In genomic region chr12:86946862-86947574, GRCm38 (mm10) we compare ENCODE assay signal across 8 mouse cellular contexts. TPM values are rescaled to one million over a fixed set of nuclear protein-coding genes. Genes with fewer than 3 reads are reported as not detected.
DNase-seq lines count a peak whose midpoint lies in the region; ATAC-seq and TF ChIP-seq lines count a peak whose summit lies in the region.

Gene Cipc, plus strand, starts transcription at chr12:86947043.

- peak within 1 kb of the TSS; percentile 91 for H3K9ac ChIP-seq in forebrain, embryonic 12.5 days
- peak within 1 kb of the TSS; percentile 91 for H3K9ac ChIP-seq in heart, postnatal 0 days (replicated peaks; ENCODE audit: low read depth, low read length)
- peak within 1 kb of the TSS; percentile 85 for H3K9ac ChIP-seq in liver, embryonic 16.5 days (ENCODE audit: low read depth, low read length)
- peak within 1 kb of the TSS; percentile 97 for H3K9ac ChIP-seq in neural tube, embryonic 13.5 days

- DNase-seq in c-Kit-positive CD71-positive TER-119-positive erythroid progenitor cells, embryonic 14.5 days (ENCODE audit: low spot score), result peak; percentile 96
- peak; percentile 99 for DNase-seq in heart, postnatal 0 days (ENCODE audit: low spot score)
- peak; percentile 97 to 99 for DNase-seq in kidney, postnatal 4 days

- peaks cover 73% of the 10 kb centered on the region for H3K4me1 ChIP-seq in E14TG2a.4 (replicated peaks; ENCODE audit: low read depth, low read length)
- H3K4me1 ChIP-seq in forebrain, embryonic 12.5 days, result peaks cover 57% of the 10 kb centered on the region
- peaks cover 29% of the 10 kb centered on the region for H3K4me1 ChIP-seq in heart, postnatal 0 days (ENCODE audit: control insufficient read depth, insufficient read depth)
- peaks cover 23% of the 10 kb centered on the region for H3K4me1 ChIP-seq in liver, embryonic 16.5 days (ENCODE audit: control insufficient read depth, low read depth, low read length)
- peaks cover 60% of the 10 kb centered on the region for H3K4me1 ChIP-seq in neural tube, embryonic 13.5 days (replicated peaks)
- peaks cover 6% of the 10 kb centered on the region for H3K4me1 ChIP-seq in testis, adult 2 months (ENCODE audit: control insufficient read depth, insufficient read depth, low read length)

- peak within 1 kb of the TSS; percentile 92 for H3K4me3 ChIP-seq in E14TG2a.4 (replicated peaks; ENCODE audit: low read length)
- H3K4me3 ChIP-seq in forebrain, embryonic 12.5 days (replicated peaks), result peak within 1 kb of the TSS; percentile 64
- H3K4me3 ChIP-seq in heart, postnatal 0 days (ENCODE audit: low read depth, low read length), result peak within 1 kb of the TSS; percentile 82
- peak within 1 kb of the TSS; percentile 86 for H3K4me3 ChIP-seq in liver, embryonic 16.5 days (ENCODE audit: low read depth, low read length)
- H3K4me3 ChIP-seq in neural tube, embryonic 13.5 days, result peak within 1 kb of the TSS; percentile 70
- peak within 1 kb of the TSS; percentile 95 for H3K4me3 ChIP-seq in testis, adult 2 months (ENCODE audit: control insufficient read depth, low read depth, low read length)

- no peaks in the 10 kb centered on the region for H3K9me3 ChIP-seq in E14TG2a.4 (ENCODE audit: low read length)
- no peaks in the 10 kb centered on the region for H3K9me3 ChIP-seq in forebrain, embryonic 12.5 days
- no peaks in the 10 kb centered on the region for H3K9me3 ChIP-seq in heart, postnatal 0 days (replicated peaks; ENCODE audit: control insufficient read depth, low read length)
- H3K9me3 ChIP-seq in liver, embryonic 16.5 days (replicated peaks; ENCODE audit: control insufficient read depth, low read length), result no peaks in the 10 kb centered on the region
- H3K9me3 ChIP-seq in neural tube, embryonic 13.5 days, result no peaks in the 10 kb centered on the region

- peak within 1 kb of the TSS; percentile 99 for H3K27ac ChIP-seq in forebrain, embryonic 12.5 days
- H3K27ac ChIP-seq in heart, postnatal 0 days (ENCODE audit: low read depth), result peak within 1 kb of the TSS; percentile 100
- peak within 1 kb of the TSS; percentile 98 for H3K27ac ChIP-seq in liver, embryonic 16.5 days (ENCODE audit: low read length)
- peak within 1 kb of the TSS; percentile 100 for H3K27ac ChIP-seq in neural tube, embryonic 13.5 days (replicated peaks)
- H3K27ac ChIP-seq in testis, adult 2 months (ENCODE audit: control insufficient read depth, insufficient read depth, low read depth, low read length), result peak within 1 kb of the TSS; percentile 98

- under 1% methylated on average over 64 of the region's 64 CpGs for WGBS in forebrain, embryonic 12.5 days
- under 1% methylated on average over 64 of the region's 64 CpGs for WGBS in heart, postnatal 0 days
- WGBS in liver, embryonic 16.5 days (ENCODE audit: insufficient replicate concordance), result under 1% methylated on average over 64 of the region's 64 CpGs
- WGBS in neural tube, embryonic 13.5 days, result under 1% methylated on average over 64 of the region's 64 CpGs

- no peaks in the 10 kb centered on the region for H3K27me3 ChIP-seq in E14TG2a.4 (ENCODE audit: insufficient read depth, low read length)
- no peaks in the 10 kb centered on the region for H3K27me3 ChIP-seq in forebrain, embryonic 12.5 days
- H3K27me3 ChIP-seq in heart, postnatal 0 days (ENCODE audit: control insufficient read depth, insufficient read depth, low read length), result no peaks in the 10 kb centered on the region
- H3K27me3 ChIP-seq in liver, embryonic 16.5 days (ENCODE audit: control insufficient read depth, insufficient read depth, low read depth, low read length), result peaks cover 4% of the 10 kb centered on the region
- no peaks in the 10 kb centered on the region for H3K27me3 ChIP-seq in neural tube, embryonic 13.5 days
- H3K27me3 ChIP-seq in testis, adult 2 months (ENCODE audit: control insufficient read depth, insufficient read depth, low read length), result no peaks in the 10 kb centered on the region

- H3K36me3 ChIP-seq in E14TG2a.4 (ENCODE audit: insufficient read depth, low read length), result peaks cover 22% of the 10 kb centered on the region
- H3K36me3 ChIP-seq in forebrain, embryonic 12.5 days (replicated peaks), result peaks cover 4% of the 10 kb centered on the region; the same call in 1 of the 2 replicates
- no peaks in the 10 kb centered on the region for H3K36me3 ChIP-seq in heart, postnatal 0 days (replicated peaks; ENCODE audit: control insufficient read depth, insufficient read depth, low read length)
- no peaks in the 10 kb centered on the region for H3K36me3 ChIP-seq in liver, embryonic 16.5 days (ENCODE audit: control insufficient read depth, insufficient read depth)
- no peaks in the 10 kb centered on the region for H3K36me3 ChIP-seq in neural tube, embryonic 13.5 days
- H3K36me3 ChIP-seq in testis, adult 2 months (ENCODE audit: control insufficient read depth, insufficient read depth, low read length), result no peaks in the 10 kb centered on the region

- no peak for TF ChIP-seq CTCF in E14TG2a.4 (conservative IDR thresholded peaks at IDR 0.05; ENCODE audit: low read length)
- no peak for TF ChIP-seq CTCF in heart, postnatal 0 days (IDR thresholded peaks at IDR 0.05; ENCODE audit: low read depth)
- no peak for TF ChIP-seq CTCF in testis, adult 2 months (IDR thresholded peaks at IDR 0.05; ENCODE audit: control insufficient read depth, insufficient read depth, insufficient replicate concordance, low read depth, low read length)

- peak; percentile 85 for TF ChIP-seq EP300 in heart, postnatal 0 days (IDR thresholded peaks at IDR 0.05; ENCODE audit: low read depth)

- H3K4me2 ChIP-seq in forebrain, embryonic 12.5 days, result peak within 1 kb of the TSS; percentile 94
- peak within 1 kb of the TSS; percentile 96 for H3K4me2 ChIP-seq in heart, postnatal 0 days (ENCODE audit: low read depth, low read length)
- peak within 1 kb of the TSS; percentile 86 for H3K4me2 ChIP-seq in liver, embryonic 16.5 days (ENCODE audit: low read depth, low read length)
- H3K4me2 ChIP-seq in neural tube, embryonic 13.5 days, result peak within 1 kb of the TSS; percentile 80

- peak; percentile 98 for TF ChIP-seq POLR2A in testis, adult 2 months (IDR thresholded peaks at IDR 0.05; ENCODE audit: control insufficient read depth, low read depth, low read length)

- peak; percentile 97 for ATAC-seq in forebrain, embryonic 12.5 days (ENCODE audit: low FRiP score)
- ATAC-seq in heart, postnatal 0 days (ENCODE audit: insufficient read depth, low read depth), result peak; percentile 97
- peak; percentile 97 for ATAC-seq in liver, embryonic 16.5 days (ENCODE audit: low read depth)
- peak; percentile 97 for ATAC-seq in neural tube, embryonic 13.5 days (ENCODE audit: low read depth)

RNA-seq across cellular contexts. Expression of gene Cipc, which starts in this region (rescaled TPM):
- polyA plus RNA-seq in forebrain, embryonic 12.5 days (2016; fragmentation: Nextera tagmentation; extraction: Ambion mirVana), result 49.5 and 51.4 TPM in 2 replicates
- total RNA-seq in heart, postnatal 0 days (2014; rRNA removed; ENCODE audit: low replicate concordance), result 26.2 and 41.6 TPM in 2 replicates
- polyA plus RNA-seq in heart, postnatal 0 days (2015; fragmentation: Nextera tagmentation; extraction: Ambion mirVana), result 18.7 and 20.9 TPM in 2 replicates
- polyA plus RNA-seq in liver, embryonic 16.5 days (2015; fragmentation: Nextera tagmentation; extraction: Ambion mirVana), result 7.8 and 7.9 TPM in 2 replicates
- 39.2 and 45.6 TPM in 2 replicates for polyA plus RNA-seq in neural tube, embryonic 13.5 days (2015; fragmentation: Nextera tagmentation; extraction: Ambion mirVana)
- 42.7 and 45.6 TPM in 2 replicates for polyA plus RNA-seq in testis, adult 2 months (2012; rRNA removed)

Comparison
In these comparisons a context has a peak if more than half of its experiments do, and no peak if none do; other contexts are left out.
1. Peak in every context shown above with its lines: DNase-seq, ATAC-seq, H3K4me3 ChIP-seq and H3K27ac ChIP-seq.